Mouse (Mus musculus) brain, embryonic 14.5 days (tissue): ENCODE measurements around the gene Cfd.

Experiments
- CTCF ChIP-seq: fragments of 200-500 bp; IDR thresholded peaks from 2 replicates; pipeline ENCODE4 v1.5.1; 2012; ENCODE audit warnings: inconsistent platforms, mild to moderate bottlenecking, moderate library complexity, borderline replicate concordance; ENCODE audit not compliant: insufficient read depth, insufficient read length; ENCODE audit errors: extremely low read depth
- POLR2A ChIP-seq: fragments of 200-500 bp; IDR thresholded peaks from 2 replicates; pipeline ENCODE4 v1.6.1; 2012; ENCODE audit warnings: mild to moderate bottlenecking, inconsistent platforms, borderline replicate concordance; ENCODE audit not compliant: poor library complexity, insufficient read depth, insufficient read length, severe bottlenecking; ENCODE audit errors: extremely low read depth

DNA sequence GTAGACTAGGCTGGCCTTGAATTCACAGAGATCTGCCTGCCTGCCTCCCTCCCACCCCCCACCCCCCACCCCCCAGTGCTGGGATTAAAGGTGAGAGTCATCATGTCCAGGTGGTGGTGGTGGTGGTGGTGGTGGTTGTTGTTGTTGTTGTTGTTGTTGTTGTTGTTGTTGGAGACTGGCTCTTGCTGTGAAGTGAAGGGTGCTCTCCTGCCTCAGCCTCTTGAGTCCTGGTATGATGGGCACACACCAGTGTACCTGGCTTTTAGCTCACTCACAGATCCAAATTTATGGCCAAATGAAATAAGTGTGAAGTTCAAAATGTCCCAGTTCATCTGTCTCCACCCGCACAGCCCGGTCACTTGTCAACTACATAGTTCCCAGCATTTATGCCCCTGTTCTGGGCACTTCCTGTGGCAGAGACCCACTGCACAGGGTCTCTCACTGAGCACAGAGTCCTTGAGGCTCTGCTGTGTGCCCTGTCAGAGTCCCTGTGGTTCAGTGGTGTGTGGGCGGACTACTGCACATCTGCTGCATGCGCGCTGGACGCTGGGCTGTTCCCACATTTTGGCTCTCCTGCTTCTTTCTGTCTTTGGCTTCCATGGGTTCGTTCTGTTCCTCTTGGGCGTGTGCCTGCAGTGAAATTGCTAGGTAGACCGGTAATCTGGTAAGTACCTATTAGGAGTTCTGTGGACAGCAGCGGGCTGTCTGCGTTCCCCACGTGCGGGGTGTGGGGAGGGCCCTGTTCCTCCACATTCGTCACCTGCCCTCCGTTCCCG is 44.3 kb downstream of the Cfd start:
- TF ChIP-seq CTCF = no peak
- TF ChIP-seq POLR2A = no peak
